Mouse (Mus musculus): ENCODE results near the gene Ascl3.

The Ascl3 gene

GRCm38 (mm10) chr7:109731626-109732025, at the start of gene Ascl3:
Gene Ascl3 (minus strand): TSS chr7:109731726.
- in situ Hi-C loops (cut with MboI): no loop called here

DNA sequence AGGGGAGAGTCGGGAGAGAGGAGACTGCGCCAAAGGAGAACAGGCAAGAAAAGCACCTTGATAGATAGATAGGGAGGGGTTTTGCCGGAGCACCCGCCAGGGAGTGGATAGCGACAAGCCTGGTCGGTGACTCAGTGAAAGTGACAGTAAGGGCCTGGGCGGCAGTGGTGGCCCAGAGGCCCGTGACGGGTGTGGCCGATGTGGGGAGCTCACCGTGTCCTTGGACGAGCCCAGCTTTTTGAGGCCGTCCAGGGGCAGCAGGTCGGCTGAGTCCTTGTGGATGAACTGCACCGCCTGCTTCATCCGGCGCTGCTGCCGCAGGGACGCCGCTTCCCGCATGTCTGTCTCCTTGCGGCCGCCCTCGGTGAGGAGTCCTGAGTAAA, 49.6 kb upstream of the Ascl3 start:
- in situ Hi-C loops (cut with MboI): no loop called here

GRCm38 (mm10) chr7:109772251-109772650, 40.7 kb upstream of the Ascl3 start:
- in situ Hi-C loops (cut with MboI): no loop called here

GRCm38 (mm10) chr7:109768699-109769383, 37.3 kb upstream of the Ascl3 start:
- in situ Hi-C loops (cut with MboI): no loop called here

GRCm38 (mm10) chr7:109767575-109768350, 36.2 kb upstream of the Ascl3 start:
- in situ Hi-C loops (cut with MboI): no loop called here

DNA sequence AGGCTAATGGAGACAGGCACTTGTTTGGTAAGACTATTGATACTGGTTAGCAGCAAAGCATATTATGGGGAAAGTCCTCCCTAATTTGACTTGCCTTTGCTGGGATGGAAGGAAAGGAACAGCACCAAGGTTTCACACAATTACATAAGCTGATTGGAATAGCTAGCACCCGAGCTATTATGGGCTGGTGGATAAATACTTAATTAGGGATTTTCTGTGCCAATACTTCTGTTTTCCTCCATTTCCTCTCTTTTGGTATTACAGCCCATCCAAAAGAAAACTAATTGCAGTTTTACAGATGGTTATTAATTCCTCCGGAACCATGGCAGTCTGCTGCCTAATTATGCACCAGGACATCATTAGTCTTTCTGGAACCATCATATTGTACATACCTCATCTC, 32.5 kb upstream of the Ascl3 start:
- in situ Hi-C loops (cut with MboI): no loop called here

DNA sequence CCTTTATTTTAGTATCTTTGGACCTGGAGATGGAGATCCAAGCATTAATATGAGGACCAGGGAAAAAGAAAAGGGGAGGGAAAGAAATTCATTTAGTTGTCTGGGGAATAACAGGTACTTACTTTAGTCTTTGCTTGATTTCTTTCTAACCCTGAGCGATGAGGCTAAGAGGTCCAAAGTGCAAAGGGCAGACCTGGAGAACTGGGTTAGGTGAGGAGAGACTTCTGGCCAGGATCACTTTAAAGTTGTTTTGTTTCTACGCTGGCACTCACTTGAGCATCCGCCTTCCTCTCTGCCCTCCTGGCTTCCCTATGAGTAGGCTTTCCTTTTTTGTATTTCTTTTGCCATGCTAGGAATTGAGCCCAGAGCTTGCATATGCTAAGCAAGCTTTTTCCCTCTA, 24.8 kb upstream of the Ascl3 start:
- in situ Hi-C loops (cut with MboI): no loop called here

DNA sequence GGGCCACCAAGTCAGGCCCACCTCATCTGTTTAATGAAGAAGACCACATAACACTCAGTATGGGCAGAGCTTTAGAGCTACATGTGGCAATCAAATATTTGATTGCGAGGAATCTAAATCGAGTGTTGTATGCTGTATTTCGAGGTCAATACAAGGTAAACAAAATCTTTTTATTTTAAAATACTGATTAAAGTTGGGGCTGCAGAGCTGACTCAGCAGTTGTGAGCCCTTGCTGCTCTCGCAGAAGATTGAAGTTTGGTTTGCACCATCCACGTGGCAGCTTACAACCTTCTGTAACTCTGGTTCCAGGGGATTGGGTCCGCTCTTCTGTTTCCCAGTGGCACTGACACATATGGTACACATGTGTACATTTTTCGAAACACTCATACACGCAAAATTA, 22.5 kb upstream of the Ascl3 start:
- in situ Hi-C loops (cut with MboI): no loop called here

GRCm38 (mm10) chr7:109752008-109752925, 20.7 kb upstream of the Ascl3 start, which contains the start of gene Tmem9b:
Gene Tmem9b (minus strand): TSS chr7:109752875.
- in situ Hi-C loops (cut with MboI): no loop called here

DNA sequence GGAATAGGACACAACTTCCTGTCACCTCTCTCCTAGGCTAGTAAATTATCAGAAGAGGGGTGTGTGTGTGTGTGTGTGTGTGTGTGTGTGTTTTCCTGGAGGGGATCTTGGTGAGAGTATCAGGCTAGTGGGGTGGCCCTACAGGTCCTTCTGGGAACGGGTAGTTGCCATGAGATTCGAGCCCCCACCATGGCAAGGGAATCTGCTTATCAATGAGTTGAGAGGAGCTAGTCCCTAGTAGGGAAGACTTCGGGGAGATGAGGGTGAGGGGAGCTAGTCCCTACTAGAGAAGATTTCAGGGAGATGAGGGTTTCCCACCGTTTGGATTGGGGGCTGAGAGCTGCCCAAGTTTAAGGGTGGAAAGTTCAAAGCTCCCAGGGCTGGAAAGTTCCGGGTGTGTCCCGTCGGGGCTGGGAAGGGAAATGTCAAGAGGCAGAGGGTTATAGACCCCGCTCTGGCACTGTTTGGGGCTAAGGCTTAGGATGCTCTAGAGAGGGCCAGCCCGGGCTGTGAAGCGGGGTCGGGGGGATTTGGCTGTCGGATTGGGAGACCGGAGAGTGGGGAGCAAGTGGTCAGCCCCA, 20.0 kb upstream of the Ascl3 start:
- in situ Hi-C loops (cut with MboI): no loop called here

DNA sequence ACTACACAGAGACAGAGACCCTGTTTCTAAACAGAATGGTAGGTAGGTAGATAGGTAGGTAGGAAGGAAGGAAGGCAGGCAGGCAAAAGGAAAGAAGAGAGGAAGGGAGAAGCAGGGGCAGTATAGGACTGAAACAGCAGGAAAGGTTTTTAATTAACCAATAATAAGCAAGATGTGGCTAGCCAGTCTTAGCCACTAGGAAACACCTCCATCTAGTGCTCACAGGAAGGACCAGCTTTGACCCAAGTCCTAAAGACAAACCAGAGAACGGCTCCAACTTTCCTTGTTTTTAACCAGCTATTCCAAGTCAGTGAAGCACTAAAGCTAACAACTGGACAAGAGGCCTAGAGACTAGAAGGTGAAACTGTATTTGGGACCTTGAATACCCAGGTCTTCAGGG, 16.2 kb upstream of the Ascl3 start:
- in situ Hi-C loops (cut with MboI): no loop called here

DNA sequence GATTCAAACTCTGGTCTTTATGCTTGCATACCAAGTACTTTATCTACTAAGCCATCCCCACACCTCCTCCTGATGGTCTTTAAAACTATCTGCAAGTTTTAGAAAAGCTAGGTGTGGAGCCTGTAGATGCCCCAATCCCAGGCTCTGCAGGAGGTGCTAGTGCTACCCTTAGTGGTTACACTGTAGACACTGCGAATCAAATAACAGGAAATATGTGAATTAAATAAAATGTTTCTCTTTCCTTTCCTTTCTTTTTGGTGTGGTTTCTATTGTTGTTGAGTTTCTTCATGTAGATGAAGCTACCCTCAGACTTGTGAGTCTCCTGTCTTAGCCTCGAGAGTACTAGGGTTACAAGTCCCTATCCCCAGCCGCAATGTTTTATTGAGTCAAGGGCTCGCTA, 10.2 kb upstream of the Ascl3 start:
- in situ Hi-C loops (cut with MboI): no loop called here

- in situ Hi-C loops (cut with MboI): no loop called here
Measured at GRCm38 (mm10) chr7:109741060-109741459, 9.5 kb upstream of the Ascl3 start.

DNA sequence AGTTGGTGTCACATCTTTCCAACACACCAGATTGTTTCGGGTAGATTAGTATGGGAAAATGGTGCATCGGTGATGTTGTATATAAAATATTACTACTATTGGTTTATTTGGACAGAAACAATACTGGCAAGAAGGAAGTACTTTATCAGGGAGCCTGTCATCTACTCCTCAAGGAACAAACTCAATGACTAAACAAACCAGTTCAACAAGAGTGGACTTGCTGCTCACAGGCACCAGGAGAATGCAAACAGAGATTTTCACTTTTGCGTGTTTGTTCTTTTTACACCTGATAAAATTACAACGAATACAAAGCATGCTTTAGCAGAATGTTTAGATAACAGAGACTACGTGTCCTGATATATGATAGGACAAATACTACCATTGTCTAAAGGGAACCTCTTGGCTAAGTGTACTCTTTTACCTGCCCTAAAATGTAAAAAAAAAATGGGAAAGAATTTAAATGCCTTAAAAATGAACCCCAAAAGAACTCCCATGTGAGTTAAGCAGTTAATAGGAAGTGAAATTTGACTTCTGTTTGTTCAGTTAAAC, 8.4 kb upstream of the Ascl3 start:
- in situ Hi-C loops (cut with MboI): no loop called here

DNA sequence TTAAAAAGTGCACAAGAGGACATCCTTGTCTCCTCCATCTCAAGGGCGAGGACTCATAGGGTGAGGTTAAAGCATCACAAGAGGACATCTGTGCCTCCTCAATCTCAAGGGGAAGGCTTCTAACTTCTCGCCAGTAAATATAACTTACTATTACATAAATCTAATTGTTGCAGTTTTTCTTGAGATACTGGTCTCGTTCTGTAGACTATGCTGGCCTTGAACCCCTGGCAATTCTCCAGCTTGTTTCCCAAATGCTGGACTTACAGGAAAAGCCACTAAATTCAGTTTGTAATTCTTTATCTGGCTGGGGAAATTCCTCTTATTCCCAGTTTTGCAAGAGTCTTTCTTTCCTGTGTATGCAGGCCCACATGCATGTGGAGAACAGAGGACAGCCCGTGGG, 3.3 kb upstream of the Ascl3 start:
- in situ Hi-C loops (cut with MboI): no loop called here

GRCm38 (mm10) chr7:109723697-109724096, 7.8 kb downstream of the Ascl3 start, which contains the start of gene BC051019:
Gene BC051019 (minus strand): TSS chr7:109723850.
- in situ Hi-C loops (cut with MboI): no loop called here

DNA sequence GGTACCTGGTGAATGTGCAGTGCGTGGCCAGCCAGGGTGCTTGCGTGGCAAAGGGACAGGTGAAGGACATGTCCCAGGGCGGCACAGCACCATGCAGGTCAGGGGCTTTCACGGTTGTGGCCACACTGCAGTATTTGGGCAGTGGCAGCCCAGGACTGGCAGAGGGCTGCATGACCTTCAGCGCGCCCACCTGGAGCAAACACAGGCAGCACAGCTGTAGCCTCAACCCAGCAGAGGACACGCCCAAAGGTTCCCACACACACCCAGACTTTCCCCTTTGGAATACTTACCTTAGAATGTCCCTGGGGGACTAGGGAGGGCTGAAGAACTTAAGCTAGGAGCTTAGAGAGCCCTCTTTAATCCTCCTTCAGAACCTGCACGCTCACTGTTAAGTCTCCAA, 8.4 kb downstream of the Ascl3 start:
- in situ Hi-C loops (cut with MboI): no loop called here

DNA sequence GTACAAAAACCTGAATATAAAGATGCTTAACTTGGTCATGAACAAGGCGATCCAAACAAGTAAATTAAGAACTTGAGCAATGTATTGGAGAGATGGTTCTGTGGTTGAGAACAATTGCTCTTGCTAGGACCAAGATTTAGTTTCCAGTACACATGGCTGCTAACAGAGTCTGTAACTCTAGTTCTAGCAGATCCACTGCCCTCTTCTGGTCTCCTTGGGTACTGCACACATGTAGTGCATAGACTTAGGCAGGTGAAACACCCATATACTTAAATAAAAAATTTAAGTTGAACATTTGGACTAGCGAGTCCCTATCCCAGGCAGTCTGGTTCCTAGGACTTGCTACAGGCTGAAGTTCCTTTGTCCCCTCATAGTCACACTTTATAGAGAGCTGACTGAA, 8.9 kb downstream of the Ascl3 start:
- in situ Hi-C loops (cut with MboI): no loop called here

- in situ Hi-C loops (cut with MboI): no loop called here
Measured at GRCm38 (mm10) chr7:109719286-109719685, 12.2 kb downstream of the Ascl3 start.

DNA sequence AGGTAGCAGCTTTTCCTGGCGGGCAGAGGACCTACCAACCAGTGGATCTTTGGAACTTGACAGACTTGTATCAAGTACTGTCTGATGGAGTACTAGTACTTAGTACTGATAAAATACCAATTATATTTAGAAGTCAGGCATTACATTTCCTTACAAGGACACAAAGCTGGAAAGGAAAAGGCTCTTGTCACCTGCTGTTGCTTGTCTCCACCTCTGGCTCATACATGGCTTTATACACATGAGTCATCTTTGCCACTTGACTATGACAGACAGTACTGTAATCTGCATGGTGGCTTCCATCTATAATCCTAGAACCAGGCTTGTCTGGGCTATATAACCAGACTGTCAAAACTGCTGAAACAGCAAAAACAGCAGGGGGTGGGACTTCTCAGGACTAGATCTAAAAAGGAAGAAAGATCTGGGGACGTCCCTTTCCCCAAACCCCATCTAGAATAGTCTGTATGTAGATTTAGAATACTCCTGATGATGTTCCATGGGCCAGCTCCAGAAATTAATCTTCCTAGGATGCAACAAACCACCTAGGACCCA, 18.0 kb downstream of the Ascl3 start:
- in situ Hi-C loops (cut with MboI): no loop called here

GRCm38 (mm10) chr7:109712198-109712597, 19.3 kb downstream of the Ascl3 start:
- in situ Hi-C loops (cut with MboI): no loop called here
